ENCODE assay signal across 8 mouse cellular contexts in genomic region chr2:57122986-57123980, GRCm38 (mm10). TPM values are rescaled to one million over a fixed set of nuclear protein-coding genes. Genes with fewer than 3 reads are reported as not detected.
A peak's percentile ranks its signal among the peaks of the same experiment; 100 is the strongest.
DNase-seq lines count a peak whose midpoint lies in the region; ATAC-seq and TF ChIP-seq lines count a peak whose summit lies in the region.

No protein-coding gene starts in this region.

- H3K4me3 ChIP-seq in ES-E14 (ENCODE audit: insufficient read depth in 1 of 2, low read depth in 1 of 2, low read length in 2 of 2, poor library complexity in 1 of 2, severe bottlenecking in 1 of 2) = peak overlapping the region; percentile 81 to 92
- peak overlapping the region; percentile 99 for H3K4me3 ChIP-seq in bone marrow macrophage, adult 2 months (ENCODE audit: insufficient read depth, low read length)
- H3K4me3 ChIP-seq in forebrain, embryonic 10.5 days = peak overlapping the region; percentile 97

- 2% methylated on average over 67 of the region's 67 CpGs for WGBS in forebrain, embryonic 10.5 days

- TF ChIP-seq POLR2A in bone marrow macrophage, adult 2 months (IDR thresholded peaks at IDR 0.05; ENCODE audit: borderline replicate concordance, low read depth, low read length) = no peak

- peak; percentile 43 for ATAC-seq in megakaryocyte progenitor cell, adult 5-6 weeks (replicated peaks; ENCODE audit: poor library complexity)

- TF ChIP-seq CTCF in bone marrow macrophage, adult 2 months (IDR thresholded peaks at IDR 0.05; ENCODE audit: low read depth, low read length) = no peak

- in situ Hi-C loops in ES-E14 (cut with MboI; ENCODE audit: low sequenced_read_pairs in 2 of 2, unreplicated experiment in 2 of 2) = no loop called here

- no peak overlapping the region for H3K27ac ChIP-seq in ES-E14 (ENCODE audit: insufficient read depth, low read depth, low read length, poor library complexity, severe bottlenecking)
- peak overlapping the region; percentile 69 for H3K27ac ChIP-seq in bone marrow macrophage, adult 2 months (ENCODE audit: insufficient read depth, low read depth, low read length)
- peak overlapping the region; percentile 100 for H3K27ac ChIP-seq in forebrain, embryonic 10.5 days

- intact Hi-C loops in heart, postnatal 10 days (cut with DNase I) = loop anchor here (5.0 to 10.0 kb wide), 2 partner anchors 112 to 249 kb away; partner anchors contain the start of gene Gpd2

- no peak for DNase-seq in ES-E14 (ENCODE audit: low read depth, low spot score)
- DNase-seq in forebrain, embryonic 10.5 days (ENCODE audit: extremely low spot score, low spot score) = peak; percentile 70
- DNase-seq in heart, postnatal 10 days = peak; percentile 73 to 74
- DNase-seq in kidney, postnatal 36 days = peak; percentile 29 to 63
- DNase-seq in splenic B cell, adult 2 months (ENCODE audit: low read depth, low spot score) = peak; percentile 29
- DNase-seq in layer of hippocampus, adult 9-10 months (ENCODE audit: low spot score) = no peak

- no peaks in the 10 kb centered on the region for H3K9me3 ChIP-seq in ES-E14 (ENCODE audit: control insufficient read depth, insufficient read depth, low read depth, low read length)
- no peaks in the 10 kb centered on the region for H3K9me3 ChIP-seq in forebrain, embryonic 10.5 days

- H3K4me1 ChIP-seq in ES-E14 (ENCODE audit: control insufficient read depth in 2 of 2, insufficient read depth in 2 of 2, low read length in 2 of 2, poor library complexity in 1 of 2) = no peaks in the 10 kb centered on the region
- peaks cover 3% of the 10 kb centered on the region for H3K4me1 ChIP-seq in bone marrow macrophage, adult 2 months (ENCODE audit: control insufficient read depth, insufficient read depth, low read length)
- H3K4me1 ChIP-seq in forebrain, embryonic 10.5 days = peaks cover 37% of the 10 kb centered on the region

- no peaks in the 10 kb centered on the region for H3K36me3 ChIP-seq in ES-E14 (ENCODE audit: control insufficient read depth, insufficient read depth, low read length, poor library complexity, severe bottlenecking)
- peaks cover 7% of the 10 kb centered on the region for H3K36me3 ChIP-seq in forebrain, embryonic 10.5 days (replicated peaks)
- H3K36me3 ChIP-seq in splenic B cell, adult 2 months (ENCODE audit: control insufficient read depth, insufficient read depth, low read length, poor library complexity, severe bottlenecking) = no peaks in the 10 kb centered on the region

- H3K27me3 ChIP-seq in forebrain, embryonic 10.5 days (ENCODE audit: poor library complexity, severe bottlenecking) = peaks cover 21% of the 10 kb centered on the region
- peaks cover 8% of the 10 kb centered on the region for H3K27me3 ChIP-seq in splenic B cell, adult 2 months (ENCODE audit: control insufficient read depth, insufficient read depth, low read length, poor library complexity, severe bottlenecking)

- peak overlapping the region; percentile 97 for H3K9ac ChIP-seq in ES-E14 (ENCODE audit: insufficient read depth, low read depth, low read length, poor library complexity, severe bottlenecking)

TF ChIP-seq in ES-E14, 5 proteins besides CTCF, POLR2A, EP300 and RAD21:
- TF ChIP-seq ZNF384 (IDR thresholded peaks at IDR 0.05; ENCODE audit: low read depth, low read length) (no peak), MAFK (IDR thresholded peaks at IDR 0.05; ENCODE audit: insufficient read depth, low read depth, low read length) (no peak), ZC3H11A (IDR thresholded peaks at IDR 0.05; ENCODE audit: borderline replicate concordance, low read depth, low read length) (no peak), CHD2 (IDR thresholded peaks at IDR 0.05; ENCODE audit: low read depth, low read length) (no peak), HCFC1 (IDR thresholded peaks at IDR 0.05; ENCODE audit: borderline replicate concordance, insufficient read depth, low read length) (0 out of 2 replicates have a peak, but pooled peaks have one; percentile 21)

RNA-seq across cellular contexts. Expression of gene Nr4a2, which starts 0.5 kb away (rescaled TPM):
- 0.45 and 0.48 TPM in 2 replicates for total RNA-seq in ES-E14 (2012; rRNA removed)
- polyA plus RNA-seq in bone marrow macrophage, adult 2 months (2012; ENCODE audit: insufficient read depth, insufficient read length, missing spikeins) = 0.75 and 1.0 TPM in 2 replicates
- 7.4 and 7.8 TPM in 2 replicates for polyA plus RNA-seq in forebrain, embryonic 10.5 days (2016; fragmentation: Nextera tagmentation; extraction: Ambion mirVana)
- total RNA-seq in heart, postnatal 10 days (2021) = 1 to 10 TPM; 2.3 TPM
- 5.8 and 6.4 TPM in 2 replicates for total RNA-seq in megakaryocyte progenitor cell, adult 5-6 weeks (2015)
- 1.7 and 1.9 TPM in 2 replicates for total RNA-seq in megakaryocyte progenitor cell, adult 5-6 weeks (2017)

Comparison
In these comparisons a context has a peak if more than half of its experiments do, and no peak if none do; other contexts are left out.
1. DNase-seq: peak in forebrain, embryonic 10.5 days (single experiment), heart, postnatal 10 days (2 of 2), kidney, postnatal 36 days (2 of 2) and splenic B cell, adult 2 months (single experiment); none in ES-E14 (single experiment) and layer of hippocampus, adult 9-10 months (single experiment).
2. Peak in every context shown above with its lines, with median percentiles within 50 percentile points of each other: H3K4me3 ChIP-seq.